ENCODE assay signal across 8 mouse cellular contexts in the genomic region with DNA sequence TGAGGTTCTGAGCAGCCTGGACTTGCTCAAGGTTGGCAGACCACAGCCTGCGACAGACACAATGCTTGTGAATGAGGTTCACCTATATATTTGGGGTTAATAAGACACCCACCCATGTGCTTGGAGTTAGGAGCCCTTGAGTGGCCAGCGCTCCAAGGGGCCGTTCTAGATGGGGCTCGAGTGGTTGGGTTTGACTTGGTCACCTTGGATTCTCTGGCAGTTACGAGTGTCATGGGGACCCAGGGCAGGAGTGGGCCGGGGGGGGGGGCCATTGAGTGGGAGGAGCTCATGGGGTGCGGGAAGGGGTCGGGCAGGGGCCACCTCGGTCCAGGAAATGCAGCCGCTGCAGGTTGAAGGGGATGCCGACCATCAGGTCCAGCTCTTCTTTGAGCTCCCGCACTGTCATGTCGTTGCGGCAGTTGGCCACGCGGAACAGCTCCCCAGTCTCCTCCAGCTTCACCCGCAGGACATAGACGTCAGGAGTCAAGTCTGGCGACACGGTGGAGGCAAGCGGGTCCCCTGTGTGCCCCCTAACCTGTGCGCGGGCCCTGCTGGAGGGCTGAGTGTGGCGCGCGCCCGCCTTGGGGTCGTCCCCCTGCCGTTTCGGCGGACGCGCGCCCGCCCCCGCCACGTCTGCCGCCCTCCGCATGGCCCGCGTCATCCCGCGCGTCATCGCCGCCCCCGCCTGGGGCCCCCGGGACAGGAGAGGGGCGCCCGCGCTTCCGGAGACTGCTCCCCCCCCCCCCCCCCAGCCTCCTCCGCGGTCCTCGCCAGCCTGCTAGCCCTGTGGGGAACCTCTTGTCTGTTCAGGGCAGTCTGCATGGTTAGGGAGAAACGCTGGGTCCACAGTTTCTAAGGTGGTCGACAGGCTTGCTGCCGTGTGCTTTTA. TPM values are rescaled to one million over a fixed set of nuclear protein-coding genes. Genes with fewer than 3 reads are reported as not detected.
A peak's percentile ranks its signal among the peaks of the same experiment; 100 is the strongest.
DNase-seq lines count a peak whose midpoint lies in the region; ATAC-seq and TF ChIP-seq lines count a peak whose summit lies in the region.

A gene (minus strand): TSS at position 697 of the 889 bp plus-strand sequence.

- H3K4me1 ChIP-seq in heart, embryonic 14.5 days (ENCODE audit: control insufficient read depth in 2 of 2, insufficient read depth in 2 of 2, low read length in 2 of 2) = peaks cover 0 to 5% of the 10 kb centered on the region in 2 experiments; a peak in 2 of 4 replicates
- H3K4me1 ChIP-seq in heart, postnatal 0 days (ENCODE audit: control insufficient read depth, insufficient read depth) = peaks cover 4% of the 10 kb centered on the region; the same call in 1 of the 2 replicates
- peaks cover 12% of the 10 kb centered on the region for H3K4me1 ChIP-seq in liver, embryonic 15.5 days (replicated peaks)

- TF ChIP-seq EP300 in heart, postnatal 0 days (IDR thresholded peaks at IDR 0.05; ENCODE audit: low read depth) = no peak

- no peak for TF ChIP-seq CTCF in heart, postnatal 0 days (IDR thresholded peaks at IDR 0.05; ENCODE audit: low read depth)

- no peaks in the 10 kb centered on the region for H3K36me3 ChIP-seq in heart, embryonic 14.5 days (ENCODE audit: control insufficient read depth, insufficient read depth, low read length)
- no peaks in the 10 kb centered on the region for H3K36me3 ChIP-seq in heart, postnatal 0 days (replicated peaks; ENCODE audit: control insufficient read depth, insufficient read depth, low read length)
- H3K36me3 ChIP-seq in liver, embryonic 15.5 days (replicated peaks) = no peaks in the 10 kb centered on the region

- ATAC-seq in heart, embryonic 14.5 days (ENCODE audit: insufficient number of reproducible peaks, insufficient read depth, low FRiP score, low read depth) = peak; percentile 34; the same call in 1 of the 2 replicates
- ATAC-seq in activated CD4-positive, CD25-positive, alpha-beta regulatory T cell, adult 4 months = peak; percentile 69
- ATAC-seq in heart, postnatal 0 days (ENCODE audit: insufficient read depth, low read depth) = peak; percentile 39; the same call in 1 of the 2 replicates
- ATAC-seq in liver, embryonic 15.5 days (ENCODE audit: insufficient read depth) = no peak

- H3K4me2 ChIP-seq in heart, embryonic 14.5 days (ENCODE audit: low read length) = peak within 1 kb of the TSS; percentile 81
- H3K4me2 ChIP-seq in heart, postnatal 0 days (ENCODE audit: low read depth, low read length) = peak within 1 kb of the TSS; percentile 71
- peak within 1 kb of the TSS; percentile 54 for H3K4me2 ChIP-seq in liver, embryonic 15.5 days

- no peak for DNase-seq in heart, adult 18-20 months
- no peak for DNase-seq in heart, postnatal 0 days (ENCODE audit: low spot score)
- DNase-seq in retina, embryonic 14.5 days (ENCODE audit: low spot score) = peak; percentile 30
- no peak for DNase-seq in layer of hippocampus, adult 8-10 months (ENCODE audit: low spot score in 2 of 2)
- DNase-seq in frontal cortex, adult 2 months (ENCODE audit: extremely low spot score in 1 of 2, low spot score in 1 of 2) = no peak

- H3K9ac ChIP-seq in heart, embryonic 14.5 days (ENCODE audit: low read length) = peak within 1 kb of the TSS; percentile 61
- no peak within 1 kb of the TSS for H3K9ac ChIP-seq in heart, postnatal 0 days (replicated peaks; ENCODE audit: low read depth, low read length)
- no peak within 1 kb of the TSS for H3K9ac ChIP-seq in liver, embryonic 15.5 days

- peaks cover 25% of the 10 kb centered on the region for H3K27me3 ChIP-seq in heart, embryonic 14.5 days (ENCODE audit: control insufficient read depth, insufficient read depth, low read length)
- H3K27me3 ChIP-seq in heart, postnatal 0 days (ENCODE audit: control insufficient read depth, insufficient read depth, low read length) = peaks cover 12% of the 10 kb centered on the region
- peaks cover 82% of the 10 kb centered on the region for H3K27me3 ChIP-seq in liver, embryonic 15.5 days

- H3K9me3 ChIP-seq in heart, embryonic 14.5 days (ENCODE audit: control insufficient read depth, low read length) = no peaks in the 10 kb centered on the region
- no peaks in the 10 kb centered on the region for H3K9me3 ChIP-seq in heart, postnatal 0 days (replicated peaks; ENCODE audit: control insufficient read depth, low read length)
- no peaks in the 10 kb centered on the region for H3K9me3 ChIP-seq in liver, embryonic 15.5 days (replicated peaks)

- H3K27ac ChIP-seq in heart, embryonic 14.5 days (replicated peaks in 1 of 2; ENCODE audit: control insufficient read depth in 1 of 2, insufficient read depth in 1 of 2, low read depth in 2 of 2, low read length in 2 of 2) = no peak within 1 kb of the TSS
- no peak within 1 kb of the TSS for H3K27ac ChIP-seq in heart, postnatal 0 days (ENCODE audit: low read depth)
- H3K27ac ChIP-seq in liver, embryonic 15.5 days (replicated peaks) = no peak within 1 kb of the TSS

- peak within 1 kb of the TSS; percentile 43 to 52 for H3K4me3 ChIP-seq in heart, embryonic 14.5 days (ENCODE audit: control insufficient read depth in 1 of 2, insufficient read depth in 1 of 2, low read depth in 1 of 2, low read length in 2 of 2)
- H3K4me3 ChIP-seq in heart, postnatal 0 days (ENCODE audit: low read depth, low read length) = peak within 1 kb of the TSS; percentile 36
- H3K4me3 ChIP-seq in liver, embryonic 15.5 days (replicated peaks) = peak within 1 kb of the TSS; percentile 25

- WGBS in heart, embryonic 14.5 days = 9% methylated on average over 55 of the region's 58 CpGs
- 11% methylated on average over 44 of the region's 58 CpGs for WGBS in heart, postnatal 0 days
- WGBS in liver, embryonic 15.5 days (ENCODE audit: insufficient replicate concordance) = 7% methylated on average over 57 of the region's 58 CpGs

RNA-seq across cellular contexts. Expression of the gene that starts here (rescaled TPM):
- not detected in 2 replicates for polyA plus RNA-seq in heart, embryonic 14.5 days (2014; fragmentation: Nextera tagmentation; extraction: Ambion mirVana)
- not detected for total RNA-seq in heart, adult 18-20 months (2021)
- not detected for polyA plus RNA-seq in activated CD4-positive, CD25-positive, alpha-beta regulatory T cell, adult 4 months (2017; shearing (Covaris generic))
- total RNA-seq in heart, postnatal 0 days (2014; rRNA removed; ENCODE audit: low replicate concordance) = not detected in 2 replicates
- polyA plus RNA-seq in heart, postnatal 0 days (2015; fragmentation: Nextera tagmentation; extraction: Ambion mirVana) = not detected in 2 replicates
- not detected in 2 replicates for polyA plus RNA-seq in liver, embryonic 15.5 days (2015; fragmentation: Nextera tagmentation; extraction: Ambion mirVana)
- total RNA-seq in layer of hippocampus, adult 8-10 months (2022) = not detected
- polyA plus RNA-seq in frontal cortex, adult 2 months (2012; rRNA removed) = not detected in 2 replicates

Comparison
In these comparisons a context has a peak if more than half of its experiments do, and no peak if none do; other contexts are left out.
1. Peak in ATAC-seq, H3K4me3 ChIP-seq, H3K9ac ChIP-seq and H3K4me2 ChIP-seq in heart, embryonic 14.5 days; RNA of the gene not detected or under 1 TPM.
2. Peak in ATAC-seq in activated CD4-positive, CD25-positive, alpha-beta regulatory T cell, adult 4 months; RNA of the gene not detected or under 1 TPM.
3. Peak in ATAC-seq, H3K4me3 ChIP-seq and H3K4me2 ChIP-seq in heart, postnatal 0 days; RNA of the gene not detected or under 1 TPM.